In the genomic region with DNA sequence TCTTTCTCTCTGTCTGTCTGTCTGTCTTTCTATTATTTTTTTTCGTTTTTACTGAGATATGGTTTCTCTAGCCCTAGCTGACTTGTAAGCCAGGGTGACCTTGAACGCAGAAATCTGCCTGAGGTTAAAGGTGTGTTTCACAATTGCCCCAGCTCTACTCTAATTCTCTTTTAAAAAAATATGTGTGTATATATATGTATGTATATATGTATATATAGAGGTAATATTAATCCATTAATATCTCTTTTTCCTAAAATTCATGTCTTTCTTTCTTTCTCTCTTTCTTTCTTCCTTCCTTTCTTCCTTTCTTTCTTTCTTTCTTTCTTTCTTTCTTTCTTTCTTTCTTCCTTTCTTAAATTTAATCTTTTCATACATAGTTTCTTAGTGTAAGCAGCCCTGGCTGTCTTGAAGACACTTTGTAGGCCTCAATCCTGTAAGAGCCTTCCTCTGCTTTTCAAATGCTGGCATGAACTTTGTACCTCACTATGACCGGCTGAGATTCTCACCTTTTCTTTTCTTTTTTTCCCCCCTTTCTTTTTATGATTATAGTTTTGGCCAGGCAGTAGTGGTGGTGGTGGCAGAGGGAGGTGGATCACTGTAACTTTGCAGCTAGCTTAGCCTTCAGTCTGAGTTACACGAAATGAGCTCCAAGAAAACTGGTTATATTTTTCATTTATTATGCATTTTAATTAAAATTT, we compare ENCODE assay signal across 8 mouse cellular contexts.
DNase-seq lines count a peak whose midpoint lies in the region; ATAC-seq and TF ChIP-seq lines count a peak whose summit lies in the region.
"Not testable (repeated sequence)": the region's sequence is repeated elsewhere in the genome, so short reads cannot be mapped to it uniquely, and the experiment has no call there.

No protein-coding gene starts in this region.

- not testable (repeated sequence) for TF ChIP-seq RAD21 in MEL (IDR thresholded peaks at IDR 0.05; ENCODE audit: low read depth, low read length)

- peak; percentile 52; the same call in 1 of the 2 replicates for ATAC-seq in cerebellum, adult (ENCODE audit: insufficient number of reproducible peaks, low FRiP score, low TSS enrichment)
- 0 out of 2 replicates have a peak, but pooled peaks have one; percentile 45 for ATAC-seq in forebrain, embryonic 13.5 days
- ATAC-seq in hindbrain, embryonic 12.5 days (ENCODE audit: low FRiP score) = peak; percentile 41; the same call in 1 of the 2 replicates
- ATAC-seq in kidney, embryonic 15.5 days (replicated peaks; ENCODE audit: low FRiP score) = peak; percentile 55; the same call in 1 of the 2 replicates
- ATAC-seq in liver, embryonic 13.5 days (ENCODE audit: low read depth) = 0 out of 2 replicates have a peak, but pooled peaks have one; percentile 11
- ATAC-seq in midbrain, embryonic 13.5 days = peak; percentile 50; the same call in 1 of the 2 replicates
- ATAC-seq in stomach, embryonic 14.5 days (ENCODE audit: insufficient number of reproducible peaks, insufficient read depth, low FRiP score, low read depth) = peak; percentile 77

- not testable (repeated sequence) for H3K27me3 ChIP-seq in MEL (ENCODE audit: control insufficient read depth in 1 of 2, insufficient read depth in 2 of 2, low read length in 2 of 2); forebrain, embryonic 13.5 days; hindbrain, embryonic 12.5 days; kidney, embryonic 15.5 days; liver, embryonic 13.5 days; midbrain, embryonic 13.5 days; stomach, embryonic 14.5 days (ENCODE audit: control insufficient read depth, insufficient read depth, low read length)

- DNase-seq in MEL (ENCODE audit: low read depth, low spot score) = peak; percentile 50
- DNase-seq in liver, embryonic 13.5 days = not testable (repeated sequence)

- not testable (repeated sequence) for H3K4me1 ChIP-seq in MEL (ENCODE audit: control insufficient read depth in 1 of 2, insufficient read depth in 2 of 2, low read length in 2 of 2); forebrain, embryonic 13.5 days; hindbrain, embryonic 12.5 days; kidney, embryonic 15.5 days; liver, embryonic 13.5 days (replicated peaks); midbrain, embryonic 13.5 days (replicated peaks); stomach, embryonic 14.5 days (ENCODE audit: control insufficient read depth, insufficient read depth, low read length)

- not testable (repeated sequence) for H3K27ac ChIP-seq in MEL (ENCODE audit: control insufficient read depth, low read depth, low read length); forebrain, embryonic 13.5 days; hindbrain, embryonic 12.5 days; kidney, embryonic 15.5 days; liver, embryonic 13.5 days; midbrain, embryonic 13.5 days; stomach, embryonic 14.5 days (ENCODE audit: low read length)

- not testable (repeated sequence) for H3K9me3 ChIP-seq in MEL (replicated peaks; ENCODE audit: insufficient read depth, low read length); forebrain, embryonic 13.5 days (replicated peaks); hindbrain, embryonic 12.5 days (replicated peaks); kidney, embryonic 15.5 days (replicated peaks); liver, embryonic 13.5 days (replicated peaks); midbrain, embryonic 13.5 days; stomach, embryonic 14.5 days (ENCODE audit: control insufficient read depth, low read depth, low read length)

- H3K79me2 ChIP-seq in MEL (ENCODE audit: control insufficient read depth, insufficient read depth, low read length, poor library complexity) = not testable (repeated sequence)

- not testable (repeated sequence) for H3K9ac ChIP-seq in MEL (ENCODE audit: control insufficient read depth, low read depth, low read length, poor library complexity, severe bottlenecking); forebrain, embryonic 13.5 days; hindbrain, embryonic 12.5 days; kidney, embryonic 15.5 days; liver, embryonic 13.5 days; midbrain, embryonic 13.5 days (replicated peaks); stomach, embryonic 14.5 days (replicated peaks; ENCODE audit: low read depth, low read length)

- not testable (repeated sequence) for H3K36me3 ChIP-seq in MEL (ENCODE audit: control insufficient read depth in 1 of 2, insufficient read depth in 2 of 2, low read length in 2 of 2); forebrain, embryonic 13.5 days (ENCODE audit: poor library complexity, severe bottlenecking); hindbrain, embryonic 12.5 days; kidney, embryonic 15.5 days; liver, embryonic 13.5 days; midbrain, embryonic 13.5 days; stomach, embryonic 14.5 days (ENCODE audit: control insufficient read depth, insufficient read depth, low read length)

- TF ChIP-seq EP300 in MEL (IDR thresholded peaks at IDR 0.05; ENCODE audit: low read depth in 1 of 2, low read length in 2 of 2) = not testable (repeated sequence)

- not testable (repeated sequence) for TF ChIP-seq POLR2A in MEL (IDR thresholded peaks at IDR 0.05; ENCODE audit: control insufficient read depth in 1 of 2, insufficient read depth in 1 of 2, low read depth in 1 of 2, low read length in 2 of 2, poor library complexity in 1 of 2)

- TF ChIP-seq CTCF in MEL (IDR thresholded peaks at IDR 0.05 in 2 of 3, conservative IDR thresholded peaks at IDR 0.05 in 1 of 3; ENCODE audit: control insufficient read depth in 1 of 3, insufficient read depth in 1 of 3, low read depth in 2 of 3, low read length in 3 of 3, poor library complexity in 1 of 3, severe bottlenecking in 1 of 3) = not testable (repeated sequence)

- H3K4me2 ChIP-seq in forebrain, embryonic 13.5 days; hindbrain, embryonic 12.5 days (replicated peaks); kidney, embryonic 15.5 days; liver, embryonic 13.5 days; midbrain, embryonic 13.5 days (replicated peaks); stomach, embryonic 14.5 days (replicated peaks; ENCODE audit: low read depth, low read length): not testable (repeated sequence)

- WGBS in forebrain, embryonic 13.5 days = 50% methylated on average over 3 of the region's 4 CpGs
- WGBS in hindbrain, embryonic 12.5 days = 38% methylated on average over 2 of the region's 4 CpGs
- 47% methylated on average over 3 of the region's 4 CpGs for WGBS in kidney, embryonic 15.5 days
- WGBS in liver, embryonic 13.5 days (ENCODE audit: insufficient replicate concordance) = 26% methylated on average over 3 of the region's 4 CpGs
- WGBS in midbrain, embryonic 13.5 days = 47% methylated on average over 3 of the region's 4 CpGs
- WGBS in stomach, embryonic 14.5 days = 71% methylated on average over 2 of the region's 4 CpGs

- not testable (repeated sequence) for H3K4me3 ChIP-seq in MEL (ENCODE audit: control insufficient read depth in 1 of 2, insufficient read depth in 1 of 2, low read depth in 2 of 2, low read length in 2 of 2); forebrain, embryonic 13.5 days; hindbrain, embryonic 12.5 days; kidney, embryonic 15.5 days (replicated peaks); liver, embryonic 13.5 days (replicated peaks); midbrain, embryonic 13.5 days (replicated peaks); stomach, embryonic 14.5 days (ENCODE audit: low read depth, low read length)

Comparison
In these comparisons a context has a peak if more than half of its experiments do, and no peak if none do; other contexts are left out.
1. ATAC-seq: peak in every context shown above with its lines; median percentile 77 in stomach, embryonic 14.5 days; 55 in kidney, embryonic 15.5 days; 52 in cerebellum, adult; 50 in midbrain, embryonic 13.5 days; 45 in forebrain, embryonic 13.5 days; 41 in hindbrain, embryonic 12.5 days; 11 in liver, embryonic 13.5 days.